Mouse (Mus musculus): ENCODE data around the gene Clec16a. TPM values are rescaled to one million over a fixed set of nuclear protein-coding genes. Genes with fewer than 3 reads are reported as not detected.

Gene Clec16a
- total RNA-seq, 1 experiment from 2014 or later, result 15.5 TPM

GRCm38 (mm10) chr16:10530179-10530578, 15.0 kb upstream of the Clec16a start:
- ATAC-seq (replicated peaks; ENCODE audit: low read depth, poor library complexity, severe bottlenecking), result no peak

- no peak for ATAC-seq (replicated peaks; ENCODE audit: low read depth, poor library complexity, severe bottlenecking)
Measured at GRCm38 (mm10) chr16:10533781-10534180, 11.4 kb upstream of the Clec16a start.

- no peak for ATAC-seq (replicated peaks; ENCODE audit: low read depth, poor library complexity, severe bottlenecking)
Measured at GRCm38 (mm10) chr16:10534567-10534966, 10.6 kb upstream of the Clec16a start.

GRCm38 (mm10) chr16:10536323-10536722, 8.8 kb upstream of the Clec16a start:
- no peak for ATAC-seq (replicated peaks; ENCODE audit: low read depth, poor library complexity, severe bottlenecking)

GRCm38 (mm10) chr16:10536961-10537360, 8.2 kb upstream of the Clec16a start:
- no peak for ATAC-seq (replicated peaks; ENCODE audit: low read depth, poor library complexity, severe bottlenecking)

- ATAC-seq (replicated peaks; ENCODE audit: low read depth, poor library complexity, severe bottlenecking), result no peak
Measured at GRCm38 (mm10) chr16:10540763-10541597, 4.2 kb upstream of the Clec16a start.

- ATAC-seq (replicated peaks; ENCODE audit: low read depth, poor library complexity, severe bottlenecking), result no peak
Measured at GRCm38 (mm10) chr16:10541598-10541930, 3.6 kb upstream of the Clec16a start.

GRCm38 (mm10) chr16:10542266-10542665, 2.9 kb upstream of the Clec16a start:
- no peak for ATAC-seq (replicated peaks; ENCODE audit: low read depth, poor library complexity, severe bottlenecking)

- ATAC-seq (replicated peaks; ENCODE audit: low read depth, poor library complexity, severe bottlenecking), result peak; percentile 87
Measured at GRCm38 (mm10) chr16:10542698-10543365, 2.3 kb upstream of the Clec16a start, which contains the start of gene Dexi. TSS of gene Dexi (minus strand) at chr16:10543054.

GRCm38 (mm10) chr16:10546865-10547264, 1.7 kb downstream of the Clec16a start:
- no peak for ATAC-seq (replicated peaks; ENCODE audit: low read depth, poor library complexity, severe bottlenecking)

GRCm38 (mm10) chr16:10548938-10549337, 3.8 kb downstream of the Clec16a start:
- no peak for ATAC-seq (replicated peaks; ENCODE audit: low read depth, poor library complexity, severe bottlenecking)

- ATAC-seq (replicated peaks; ENCODE audit: low read depth, poor library complexity, severe bottlenecking), result no peak
Measured at GRCm38 (mm10) chr16:10549600-10549999, 4.5 kb downstream of the Clec16a start.

- ATAC-seq (replicated peaks; ENCODE audit: low read depth, poor library complexity, severe bottlenecking), result no peak
Measured at GRCm38 (mm10) chr16:10551592-10551991, 6.5 kb downstream of the Clec16a start.

- peak; percentile 77 for ATAC-seq (replicated peaks; ENCODE audit: low read depth, poor library complexity, severe bottlenecking)
Measured at GRCm38 (mm10) chr16:10553858-10554257, 8.7 kb downstream of the Clec16a start.

- ATAC-seq (replicated peaks; ENCODE audit: low read depth, poor library complexity, severe bottlenecking), result no peak
Measured at GRCm38 (mm10) chr16:10559991-10560390, 14.9 kb downstream of the Clec16a start.

- ATAC-seq (replicated peaks; ENCODE audit: low read depth, poor library complexity, severe bottlenecking), result peak; percentile 97
Measured at GRCm38 (mm10) chr16:10565278-10565885, 20.2 kb downstream of the Clec16a start.

- no peak for ATAC-seq (replicated peaks; ENCODE audit: low read depth, poor library complexity, severe bottlenecking)
Measured at GRCm38 (mm10) chr16:10567153-10567552, 22.0 kb downstream of the Clec16a start.

GRCm38 (mm10) chr16:10569809-10570395, 24.8 kb downstream of the Clec16a start:
- 0 out of 2 replicates have a peak, but pooled peaks have one; percentile 10 for ATAC-seq (replicated peaks; ENCODE audit: low read depth, poor library complexity, severe bottlenecking)

GRCm38 (mm10) chr16:10570708-10571107, 25.6 kb downstream of the Clec16a start:
- no peak for ATAC-seq (replicated peaks; ENCODE audit: low read depth, poor library complexity, severe bottlenecking)

- peak; percentile 64; the same call in 1 of the 2 replicates for ATAC-seq (replicated peaks; ENCODE audit: low read depth, poor library complexity, severe bottlenecking)
Measured at GRCm38 (mm10) chr16:10571820-10572219, 26.7 kb downstream of the Clec16a start.

GRCm38 (mm10) chr16:10574936-10575335, 29.8 kb downstream of the Clec16a start:
- no peak for ATAC-seq (replicated peaks; ENCODE audit: low read depth, poor library complexity, severe bottlenecking)
